Mouse (Mus musculus): ENCODE measurements at regions not wholly inside any gene's neighbourhood (a gene's known extent, or its start where the extent isn't known, plus 50 kb on each side); places are given as distances from the start of the nearest gene placed in this dataset.

DNA sequence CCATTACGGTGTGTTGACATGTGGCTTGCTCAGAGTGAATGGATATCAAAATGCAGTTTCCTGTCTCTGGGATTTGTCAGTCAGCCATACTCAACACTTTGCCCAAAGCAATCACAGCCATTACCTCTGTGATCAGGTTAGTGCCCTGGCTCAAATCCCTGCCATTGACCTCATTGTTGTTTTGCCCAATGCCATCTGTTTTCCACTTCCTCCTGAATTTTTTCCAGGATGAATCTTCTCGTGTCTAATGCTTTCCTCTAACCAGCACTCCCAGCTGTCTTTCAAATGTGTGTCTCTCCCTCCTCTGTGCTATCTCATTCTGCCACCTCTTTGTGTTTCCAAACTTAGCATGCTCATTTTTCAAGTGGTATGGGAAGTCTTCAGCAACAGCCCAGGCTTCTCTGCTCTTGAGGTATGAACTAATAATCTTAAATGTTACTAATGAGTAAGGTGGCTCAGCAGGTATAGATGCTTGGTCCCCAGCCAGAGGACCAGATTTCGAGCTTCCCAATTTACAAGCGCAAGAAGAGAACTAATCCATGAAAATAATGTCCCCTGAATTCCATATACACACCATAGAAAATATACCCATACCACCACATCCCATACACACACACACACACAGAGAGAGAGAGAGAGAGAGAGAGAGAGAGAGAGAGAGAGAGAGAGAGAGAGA, 397.2 kb upstream of the Clnk start:
- Histone ChIP-seq H3K27me3 (replicated peaks) (no peaks in the 10 kb centered on the region), H3K9ac (ENCODE audit: insufficient read depth, low read depth) (no peak overlapping the region), H3K4me3 (replicated peaks in 1 of 3; ENCODE audit: low read depth in 2 of 3, low read length in 2 of 3, poor library complexity in 1 of 3) (no peak overlapping the region), H3K36me3 (replicated peaks in 1 of 2; ENCODE audit: control insufficient read depth in 1 of 2, insufficient read depth in 1 of 2, low read length in 1 of 2) (no peaks in the 10 kb centered on the region), H3K4me1 (ENCODE audit: control insufficient read depth in 1 of 2, insufficient read depth in 2 of 2) (no peaks in the 10 kb centered on the region), H3K4me2 (ENCODE audit: insufficient read depth, low read depth, poor library complexity, severe bottlenecking) (no peak overlapping the region), H3K79me2 (replicated peaks; ENCODE audit: control insufficient read depth, extremely low read depth, insufficient read depth, poor library complexity, severe bottlenecking) (no peaks in the 10 kb centered on the region), H3K9me3 (replicated peaks; ENCODE audit: low read length) (no peaks in the 10 kb centered on the region), H3K27ac (ENCODE audit: insufficient read depth, low read depth) (no peak overlapping the region)
- dilution Hi-C loops (cut with MboI; ENCODE audit: extremely low pct_ligation_motif_present, extremely low pct_unique_long_range_greater_than_20kb, low sequenced_read_pairs): no loop called here
- in situ Hi-C loops (cut with MboI; ENCODE audit: low pct_ligation_motif_present, low pct_unique_long_range_greater_than_20kb, low sequenced_read_pairs): no loop called here
- no peak for TF ChIP-seq IRF4 (IDR thresholded peaks at IDR 0.05; ENCODE audit: low read depth, low read length)
- TF ChIP-seq ZC3H11A (IDR thresholded peaks at IDR 0.05; ENCODE audit: low read depth, low read length): no peak
- no peak for TF ChIP-seq CTCF (conservative IDR thresholded peaks at IDR 0.05 in 1 of 2, IDR thresholded peaks at IDR 0.05 in 1 of 2; ENCODE audit: low read depth in 2 of 2, low read length in 2 of 2)
- no peak for TF ChIP-seq TCF12 (IDR thresholded peaks at IDR 0.05; ENCODE audit: low read depth, low read length)
- no peak for TF ChIP-seq CHD1 (IDR thresholded peaks at IDR 0.05; ENCODE audit: low read depth, low read length)
- no peak for TF ChIP-seq MEF2A (IDR thresholded peaks at IDR 0.05; ENCODE audit: borderline replicate concordance, low read depth, low read length)
- no peak for TF ChIP-seq KAT2A (IDR thresholded peaks at IDR 0.05; ENCODE audit: insufficient replicate concordance, low read length)
- no peak for TF ChIP-seq JUND (conservative IDR thresholded peaks at IDR 0.05; ENCODE audit: low read depth, low read length)
- no peak for TF ChIP-seq BHLHE40 (IDR thresholded peaks at IDR 0.05; ENCODE audit: low read depth, low read length)
- no peak for TF ChIP-seq HCFC1 (IDR thresholded peaks at IDR 0.05; ENCODE audit: low read depth, low read length)
- DNase-seq (ENCODE audit: extremely low read depth): no peak

DNA sequence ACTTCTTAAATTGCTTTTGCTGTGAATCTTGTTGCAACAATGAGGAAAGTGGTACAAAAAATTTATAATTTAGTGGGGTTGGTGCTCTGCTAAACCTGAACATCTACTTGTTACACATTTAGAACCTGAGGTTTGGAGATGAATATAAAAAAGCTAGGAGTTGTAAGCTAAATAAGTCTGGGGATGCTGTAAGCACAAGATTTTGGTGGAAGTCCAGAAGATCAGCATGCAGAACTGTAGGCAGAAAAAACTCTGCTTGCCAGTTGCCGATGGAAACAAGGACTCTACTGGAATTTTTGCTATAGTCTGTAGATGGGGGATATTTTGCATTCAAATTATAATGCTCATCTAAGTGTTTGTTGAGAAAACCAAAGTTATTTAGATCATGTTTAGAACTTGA, 390.5 kb upstream of the Clnk start:
- H3K79me2 ChIP-seq (replicated peaks; ENCODE audit: control insufficient read depth, extremely low read depth, insufficient read depth, poor library complexity, severe bottlenecking): no peaks in the 10 kb centered on the region
- H3K9me3 ChIP-seq (replicated peaks; ENCODE audit: low read length): no peaks in the 10 kb centered on the region
- no peak overlapping the region for H3K27ac ChIP-seq (ENCODE audit: insufficient read depth, low read depth)
- no peaks in the 10 kb centered on the region for H3K36me3 ChIP-seq (replicated peaks in 1 of 2; ENCODE audit: control insufficient read depth in 1 of 2, insufficient read depth in 1 of 2, low read length in 1 of 2)
- in situ Hi-C loops (cut with MboI; ENCODE audit: low pct_ligation_motif_present, low pct_unique_long_range_greater_than_20kb, low sequenced_read_pairs) (no loop called here), dilution Hi-C loops (cut with MboI; ENCODE audit: extremely low pct_ligation_motif_present, extremely low pct_unique_long_range_greater_than_20kb, low sequenced_read_pairs) (no loop called here)
- TF ChIP-seq MEF2A (IDR thresholded peaks at IDR 0.05; ENCODE audit: borderline replicate concordance, low read depth, low read length): no peak
- no peak for TF ChIP-seq ZKSCAN1 (IDR thresholded peaks at IDR 0.05; ENCODE audit: borderline replicate concordance, low read depth, low read length)
- TF ChIP-seq TCF12 (IDR thresholded peaks at IDR 0.05; ENCODE audit: low read depth, low read length): no peak
- TF ChIP-seq BHLHE40 (IDR thresholded peaks at IDR 0.05; ENCODE audit: low read depth, low read length): no peak
- TF ChIP-seq ETS1 (conservative IDR thresholded peaks at IDR 0.05; ENCODE audit: low read depth, low read length): no peak
- no peak for TF ChIP-seq POLR2AphosphoS2 (IDR thresholded peaks at IDR 0.05; ENCODE audit: low read depth, low read length)
- H3K4me1 ChIP-seq (ENCODE audit: control insufficient read depth in 1 of 2, insufficient read depth in 2 of 2): no peaks in the 10 kb centered on the region
- H3K27me3 ChIP-seq (replicated peaks): no peaks in the 10 kb centered on the region
- H3K4me3 ChIP-seq (replicated peaks in 1 of 3; ENCODE audit: low read depth in 2 of 3, low read length in 2 of 3, poor library complexity in 1 of 3): no peak overlapping the region
- H3K9ac ChIP-seq (ENCODE audit: insufficient read depth, low read depth): no peak overlapping the region
- no peak for DNase-seq (ENCODE audit: extremely low read depth)
- H3K4me2 ChIP-seq (ENCODE audit: insufficient read depth, low read depth, poor library complexity, severe bottlenecking): no peak overlapping the region
